Mouse (Mus musculus) induced T-regulatory cell, adult 2 months (primary cell): ENCODE data around the gene Rala.
A peak's percentile ranks its signal among the peaks of the same experiment; 100 is the strongest.
"Not testable (repeated sequence)": the region's sequence is repeated elsewhere in the genome, so short reads cannot be mapped to it uniquely, and the experiment has no call there.

Source experiments
- DNase-seq: peaks from one replicate; pipeline ENCODE4 v3.0.0-alpha.2; 2012; ENCODE audit warnings: low read depth

Gene Rala

DNA sequence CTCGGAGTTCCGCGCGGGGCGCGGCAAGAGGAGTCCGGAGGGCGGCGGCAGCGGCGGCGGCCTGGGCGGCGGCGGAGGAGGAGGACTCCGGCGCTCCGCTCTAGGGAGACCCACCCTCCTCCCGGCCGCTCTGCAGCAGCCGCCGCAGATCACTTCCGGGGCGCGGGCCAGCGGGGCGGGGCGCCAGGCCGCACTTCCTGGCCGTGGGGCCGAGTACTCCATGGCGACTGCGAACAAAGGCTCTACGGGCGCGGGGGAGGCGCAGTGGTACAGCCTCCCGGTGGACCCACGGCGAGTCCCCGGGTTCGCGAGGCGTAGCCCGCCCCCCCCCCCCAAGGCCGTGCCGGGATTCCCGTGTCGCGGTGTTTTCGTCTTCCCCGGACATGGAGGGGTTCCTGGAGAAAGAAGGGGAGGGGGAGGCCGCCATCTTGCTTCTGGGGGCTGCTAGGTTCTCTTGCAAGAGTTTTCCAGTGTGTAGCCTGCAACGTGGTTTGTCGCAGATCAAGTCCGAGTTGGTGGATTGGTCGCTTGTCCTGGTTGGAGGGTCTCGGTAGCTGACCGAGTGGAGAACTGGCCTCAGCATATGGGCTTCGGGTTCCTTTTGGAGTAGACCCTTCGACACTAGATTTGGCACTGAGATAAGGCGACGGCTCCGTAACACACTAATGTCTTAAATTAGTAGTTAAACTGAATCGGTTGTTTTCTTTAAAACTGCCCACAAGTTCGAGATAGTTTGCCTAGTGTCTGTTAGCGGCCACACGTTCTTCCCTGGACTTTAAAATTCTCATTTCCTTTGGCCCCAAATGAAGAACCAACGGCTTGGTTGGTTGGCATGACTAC is at the start of gene Rala:
TSS of gene Rala (minus strand) at position 162 of the 840 bp plus-strand sequence.
- peak; percentile 92 for DNase-seq

DNA sequence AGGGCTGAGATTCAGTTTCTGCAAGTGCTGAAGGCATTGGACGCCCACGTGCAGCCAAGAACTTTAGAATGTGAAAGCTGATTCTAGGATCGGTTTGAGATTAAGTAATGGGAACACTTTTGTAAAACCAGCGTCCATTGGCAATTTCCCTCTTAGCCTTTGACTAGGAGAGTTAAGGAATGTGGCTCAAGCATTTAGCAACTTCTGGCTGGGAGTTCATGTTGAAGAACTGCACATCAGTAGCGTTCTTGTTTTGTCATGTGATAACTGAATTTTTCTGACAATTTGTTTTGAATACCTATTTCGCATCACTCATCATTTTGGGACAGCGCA is 49.4 kb upstream of the Rala start:
- no peak for DNase-seq

DNA sequence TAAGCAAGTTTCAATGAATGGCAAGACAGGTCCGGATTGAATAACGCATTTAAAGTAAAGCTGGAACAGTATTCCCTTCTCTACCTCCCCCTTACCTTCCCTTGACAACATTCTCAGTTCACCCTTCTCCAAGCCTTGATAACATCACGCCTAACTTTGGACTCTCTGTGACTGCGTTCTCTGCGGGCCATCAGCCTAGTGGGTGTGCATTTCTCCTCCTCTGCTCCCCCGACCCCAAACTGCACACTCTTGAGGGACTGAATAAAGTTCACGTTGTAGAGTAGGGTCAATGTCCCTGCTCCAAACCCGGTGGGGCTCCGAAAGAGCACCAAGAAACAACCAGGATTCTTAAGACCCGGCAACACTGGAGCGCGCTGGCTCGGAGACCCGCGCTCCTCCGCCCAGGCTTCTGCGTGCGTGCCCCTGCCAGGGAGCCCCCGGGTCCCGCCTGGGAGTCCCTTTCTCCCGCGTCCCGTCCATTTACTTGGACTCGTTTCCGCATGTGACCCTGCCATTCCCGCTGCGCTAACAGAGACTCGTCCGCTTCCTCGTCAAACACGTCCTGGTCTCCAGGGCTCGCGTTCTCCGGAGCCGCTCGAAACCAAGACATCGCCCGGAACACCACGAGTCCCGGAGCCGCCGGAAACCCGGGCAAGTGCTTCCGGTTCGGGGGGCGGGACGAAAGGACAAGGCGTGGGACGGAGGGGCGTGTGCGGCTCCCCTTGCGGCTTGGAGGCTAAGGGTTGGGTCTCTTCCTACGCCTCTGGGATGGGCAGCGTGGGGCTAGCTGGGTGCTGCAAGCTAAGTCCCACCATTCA is 48.9 kb upstream of the Rala start, which contains the start of gene Yae1d1:
TSS of gene Yae1d1 (minus strand) at position 653 of the 818 bp plus-strand sequence.
- DNase-seq = peak; percentile 93

DNA sequence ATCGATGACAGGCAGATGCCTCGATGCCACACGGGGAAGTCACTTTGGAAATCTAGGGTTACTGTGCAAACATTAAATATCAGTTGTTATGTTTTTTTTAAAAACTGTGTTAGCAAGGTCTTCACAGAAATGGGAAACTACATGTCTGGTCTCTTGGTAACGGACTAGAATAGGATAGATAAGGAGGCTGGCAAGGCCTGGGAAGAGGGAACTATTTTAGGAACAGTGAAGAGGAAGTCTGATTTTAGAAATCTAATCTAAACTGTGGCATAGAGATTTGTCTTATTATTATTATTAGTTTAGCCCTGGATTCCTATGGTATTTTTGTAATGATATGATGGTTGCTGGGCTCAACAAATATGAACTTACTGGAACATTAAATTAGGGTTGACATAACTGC is 48.0 kb upstream of the Rala start:
- no peak for DNase-seq

DNA sequence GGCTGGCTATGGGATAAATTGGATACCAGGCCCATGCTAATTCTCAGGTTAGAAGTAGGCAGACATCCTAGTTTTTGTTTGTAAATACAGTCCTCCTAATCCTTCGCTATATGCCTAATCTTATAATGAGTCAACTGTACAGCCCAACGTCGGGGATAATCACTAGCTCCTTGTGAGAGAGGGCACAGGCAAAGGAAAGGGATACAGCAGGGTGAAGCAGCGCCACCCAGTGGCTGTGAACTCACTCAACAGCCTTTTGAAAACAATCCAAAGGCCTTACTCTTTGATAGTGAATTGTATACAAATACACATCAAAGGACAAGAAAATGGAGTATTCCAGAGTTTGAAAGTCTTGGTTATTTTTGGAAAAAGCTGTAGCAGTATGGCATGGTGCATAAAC is 39.2 kb upstream of the Rala start:
- DNase-seq = peak; percentile 69

DNA sequence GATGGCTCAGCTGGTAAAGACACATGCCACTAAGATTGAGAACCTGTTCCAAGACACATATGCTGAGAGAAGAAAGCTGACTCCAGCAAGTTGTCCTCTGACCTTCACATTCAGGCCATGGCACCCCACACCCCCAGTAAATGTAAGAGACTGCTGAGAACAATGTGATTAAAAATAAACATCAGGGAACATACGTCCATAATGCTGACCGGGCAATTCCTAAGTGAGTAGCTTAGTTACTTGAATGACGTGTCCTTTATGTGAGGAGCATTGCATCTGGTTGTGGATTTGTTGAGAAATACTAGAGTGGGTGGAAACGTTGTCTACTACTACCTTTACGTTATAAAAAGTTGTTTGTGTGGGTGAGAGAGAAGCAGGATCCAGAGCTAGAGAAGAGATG is 38.6 kb upstream of the Rala start:
- no peak for DNase-seq

DNA sequence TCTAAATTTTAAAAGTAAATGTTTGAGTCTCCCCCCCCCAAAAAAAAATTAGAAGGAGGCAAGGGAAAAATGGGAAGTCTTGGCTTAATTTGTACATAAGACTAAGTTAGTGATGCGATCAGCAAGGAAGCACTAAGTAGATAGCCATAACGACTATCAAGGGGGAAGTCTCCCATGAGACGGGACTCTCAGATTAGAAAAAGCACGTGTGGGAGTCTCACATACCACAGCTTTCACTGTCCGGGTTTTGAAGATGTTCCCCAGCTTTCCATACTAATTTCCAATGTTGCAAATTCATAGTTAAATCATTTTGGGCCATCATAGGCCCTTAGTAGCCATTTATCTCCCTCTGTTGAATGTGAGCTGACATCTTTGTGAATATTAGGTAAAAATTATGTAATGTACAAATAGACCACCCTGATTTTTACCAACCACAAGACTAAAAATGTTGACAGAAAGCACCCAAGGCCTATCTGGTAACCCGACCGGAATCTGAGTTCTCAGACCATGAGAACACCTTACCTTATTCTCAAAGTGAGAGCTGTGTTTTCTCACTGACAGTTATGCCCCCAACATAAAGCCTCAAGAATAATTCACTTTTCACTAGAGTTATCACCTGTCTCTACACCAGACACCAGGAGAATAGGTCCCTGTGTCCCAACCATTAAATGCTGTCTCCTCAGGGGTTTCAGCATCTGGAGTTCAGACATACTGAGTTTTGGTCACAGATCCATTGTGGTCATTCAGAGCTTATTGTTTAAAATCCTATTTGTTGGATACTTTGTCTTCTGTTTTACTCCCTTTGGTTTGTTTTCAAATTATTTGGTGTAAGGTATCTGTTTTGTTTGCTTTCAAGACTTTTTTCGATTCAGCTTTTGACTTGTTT is 33.1 kb upstream of the Rala start:
- no peak for DNase-seq

DNA sequence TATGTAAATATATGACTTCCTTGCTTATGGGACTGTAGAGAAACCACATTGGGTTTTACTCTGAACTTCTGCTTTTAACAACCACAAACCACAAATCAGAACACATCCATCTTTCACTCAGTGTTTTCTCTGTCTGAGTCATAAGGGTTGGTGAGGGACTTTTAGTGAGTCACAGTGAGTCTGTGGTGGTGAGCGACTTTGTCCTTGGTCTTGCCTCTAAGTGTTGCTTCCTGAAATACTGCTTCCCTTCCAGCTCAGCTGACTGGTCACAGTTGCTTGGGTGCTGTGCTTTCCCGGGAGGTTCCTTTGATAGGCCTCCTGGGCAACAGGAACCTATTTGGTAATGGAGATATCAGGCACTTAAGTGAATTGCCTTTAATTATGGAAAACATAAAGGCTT is 31.9 kb upstream of the Rala start:
- DNase-seq = peak; percentile 89

DNA sequence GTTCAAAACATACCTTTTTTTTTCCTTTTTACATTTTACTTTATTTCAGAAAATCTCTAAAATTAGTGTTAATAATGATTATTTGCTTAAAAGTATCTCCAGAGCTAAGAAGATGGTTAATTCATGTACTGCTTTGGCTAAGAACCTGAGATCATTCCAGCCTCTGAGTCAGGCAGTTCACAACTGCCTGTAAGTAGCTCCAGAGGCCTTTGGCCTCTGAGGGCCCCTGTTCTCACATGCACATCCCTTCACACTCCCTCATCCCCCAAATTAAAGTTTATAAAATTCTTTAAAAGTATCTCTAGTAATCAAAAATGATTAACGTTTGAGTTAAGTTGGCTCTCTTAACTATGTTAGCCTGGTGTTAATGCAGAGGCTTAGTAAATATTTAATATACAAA is 31.4 kb upstream of the Rala start:
- DNase-seq = no peak

DNA sequence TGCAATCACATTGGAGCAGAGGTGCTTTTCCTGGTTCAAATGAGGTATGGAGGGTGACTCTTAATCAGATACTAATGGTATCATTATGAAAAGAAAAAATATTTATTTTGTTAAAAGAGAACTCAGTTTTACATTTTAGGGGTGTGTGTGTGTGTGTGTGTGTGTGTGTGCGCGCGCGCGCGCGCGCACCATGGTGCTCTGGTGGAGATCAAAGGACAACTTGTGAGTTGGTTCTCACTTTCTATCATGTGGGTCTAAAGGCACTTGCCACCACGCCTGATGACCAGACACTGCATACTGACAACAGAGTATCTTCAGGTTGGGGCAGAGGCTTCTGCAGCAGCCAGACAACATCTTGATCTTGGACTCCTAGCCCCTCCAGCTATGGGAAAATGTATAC is 30.7 kb upstream of the Rala start:
- DNase-seq = no peak

DNA sequence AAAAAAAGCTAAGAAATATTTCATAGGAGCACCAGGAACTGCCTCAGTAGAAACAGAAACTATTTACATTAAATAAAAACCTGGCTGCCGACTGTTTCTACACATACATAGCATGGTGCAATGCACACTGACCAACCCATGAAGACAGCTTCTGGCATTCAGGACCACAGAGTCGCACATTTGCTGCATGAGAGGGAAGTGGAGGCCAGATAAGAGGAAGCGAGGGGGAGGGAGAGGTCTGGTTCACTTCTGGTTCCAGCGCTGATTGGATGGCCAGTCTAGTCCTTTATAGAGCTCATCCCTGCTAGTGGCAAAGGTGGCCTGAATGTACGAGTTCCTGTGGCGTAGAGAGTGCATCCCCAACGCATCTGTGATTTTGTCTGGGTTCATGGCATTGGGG is 16.6 kb upstream of the Rala start:
- no peak for DNase-seq

DNA sequence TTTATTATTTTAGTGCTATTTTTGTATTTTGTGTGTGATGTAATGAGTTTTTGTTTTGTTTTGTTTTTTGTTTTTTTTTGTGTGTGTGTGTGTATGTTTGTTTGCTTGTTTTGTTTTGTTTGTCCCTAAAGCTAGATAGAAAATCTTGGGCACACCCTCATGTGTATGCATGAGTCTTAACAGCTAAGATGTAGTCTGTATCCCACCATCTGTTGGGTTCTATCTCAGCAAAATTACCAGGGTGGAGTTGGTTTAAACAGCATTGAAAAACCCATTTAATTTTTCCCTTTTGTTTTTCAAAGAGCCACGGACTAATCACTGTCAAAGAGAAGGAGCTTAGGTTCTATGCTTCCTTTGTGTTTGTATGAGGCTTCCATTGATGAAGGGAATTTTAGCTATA is 10.2 kb upstream of the Rala start:
- no peak for DNase-seq

DNA sequence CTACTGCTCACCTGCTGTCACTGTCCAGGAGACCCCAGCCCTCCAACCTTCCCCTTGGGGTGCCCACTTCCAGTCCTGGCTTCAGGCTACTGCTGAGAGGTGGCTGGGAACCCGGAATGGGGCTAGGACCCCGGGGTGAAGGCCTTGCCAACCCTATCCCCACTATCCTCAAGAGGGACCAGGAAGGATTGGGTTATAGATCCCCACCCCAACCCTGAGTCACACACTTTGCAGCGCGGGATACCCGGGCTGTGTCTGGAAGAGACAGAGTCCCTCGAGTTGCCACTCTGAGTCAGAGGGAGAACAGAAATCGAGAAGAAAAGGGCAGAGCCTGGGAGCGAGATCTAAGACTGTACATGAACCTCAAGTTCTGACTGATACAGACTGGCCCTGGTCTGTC is 6.5 kb upstream of the Rala start:
- not testable (repeated sequence) for DNase-seq

DNA sequence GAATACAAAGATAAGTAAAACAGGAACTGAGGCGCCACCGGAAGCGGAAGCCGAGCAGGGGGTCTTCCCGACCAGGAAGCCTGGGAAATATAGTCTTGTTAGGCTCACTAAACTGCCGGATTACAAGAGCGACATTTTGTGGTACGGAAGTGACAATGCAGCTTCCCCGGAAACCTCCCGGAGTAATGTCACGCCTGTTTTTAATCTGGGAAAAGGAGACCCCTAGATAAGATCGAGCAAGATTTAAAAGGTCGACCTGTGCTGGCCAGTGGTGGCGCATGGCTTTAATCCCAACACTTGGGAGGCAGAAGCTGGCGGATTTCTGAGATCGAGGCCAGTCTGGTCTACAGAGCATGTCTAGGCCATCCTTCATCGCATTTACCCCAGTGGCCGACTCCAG is 5.5 kb upstream of the Rala start:
- no peak for DNase-seq

DNA sequence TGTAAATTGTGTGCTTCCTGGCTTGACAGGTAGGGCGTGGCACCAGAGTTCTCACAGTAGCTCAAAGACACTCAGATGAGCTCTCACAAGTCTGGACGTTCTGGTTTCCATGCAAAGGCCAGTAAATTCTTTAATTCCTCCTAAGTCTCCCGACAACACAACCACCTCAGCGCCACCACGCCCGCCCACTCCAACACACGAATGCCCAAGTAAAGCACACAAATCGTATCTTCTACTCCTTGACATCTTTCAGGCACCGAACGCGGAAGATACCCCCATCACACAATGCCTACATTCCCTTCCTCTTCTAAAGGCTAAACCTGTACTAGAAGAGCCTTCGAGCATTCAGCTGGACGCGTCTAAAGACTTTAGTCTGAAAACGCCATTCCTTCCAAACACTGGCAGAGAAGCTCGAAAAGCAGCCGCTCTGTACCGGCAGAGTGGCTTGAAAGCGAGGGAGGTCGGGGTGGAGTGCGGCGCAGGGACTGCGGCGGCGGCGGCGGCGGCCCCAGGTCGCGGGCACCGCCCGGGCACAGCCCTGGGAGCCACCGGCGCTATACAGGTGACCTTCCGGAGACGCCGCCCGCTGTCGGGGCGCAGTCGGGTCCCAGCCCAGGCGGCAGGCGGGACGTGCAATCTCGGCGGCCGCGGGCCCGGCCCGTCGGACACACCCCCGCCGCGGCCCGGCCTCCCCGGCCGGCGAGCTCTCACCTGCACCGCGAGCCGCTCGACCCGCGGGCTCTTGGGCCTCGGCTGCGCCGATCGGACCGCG is 547 bp downstream of the Rala start:
- peak; percentile 58 for DNase-seq

DNA sequence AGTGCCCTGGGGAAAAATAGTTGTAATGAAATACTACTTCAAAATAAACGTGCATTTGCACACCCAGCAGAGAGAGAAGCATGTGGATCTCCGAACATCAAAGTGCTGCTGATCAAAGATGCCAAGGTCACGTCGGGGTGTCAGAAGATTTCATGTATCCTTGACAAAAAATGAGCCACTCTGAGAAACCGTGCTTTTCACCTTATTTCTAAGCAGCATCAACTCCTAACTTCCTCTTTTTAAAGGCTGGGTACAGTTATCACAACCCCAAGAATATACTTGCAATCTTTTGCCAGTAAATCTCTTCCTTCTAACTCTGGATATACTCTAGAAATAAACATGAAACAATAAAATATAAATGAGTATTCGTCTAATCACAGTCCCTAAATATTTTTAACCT is 1.7 kb downstream of the Rala start:
- DNase-seq = no peak

DNA sequence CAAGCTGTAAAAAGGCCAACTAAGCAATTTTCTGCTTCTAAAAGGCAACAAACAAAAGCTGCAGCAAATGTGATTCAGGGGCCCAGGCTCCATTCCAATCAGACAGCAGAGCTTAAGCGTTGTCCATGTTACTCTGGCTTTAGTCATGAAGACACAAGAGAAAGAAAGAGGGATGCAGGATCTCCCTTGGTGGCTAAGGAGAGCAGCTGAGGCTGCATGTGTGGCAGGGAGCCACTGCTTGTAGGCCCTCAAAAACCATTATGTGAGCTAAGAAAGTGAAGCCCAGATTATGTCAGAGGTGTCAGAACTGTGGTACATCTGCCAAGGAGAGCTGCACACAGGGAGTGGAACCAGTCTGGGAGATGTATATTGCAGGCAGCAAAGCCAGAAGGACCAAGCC is 36.7 kb downstream of the Rala start:
- no peak for DNase-seq

DNA sequence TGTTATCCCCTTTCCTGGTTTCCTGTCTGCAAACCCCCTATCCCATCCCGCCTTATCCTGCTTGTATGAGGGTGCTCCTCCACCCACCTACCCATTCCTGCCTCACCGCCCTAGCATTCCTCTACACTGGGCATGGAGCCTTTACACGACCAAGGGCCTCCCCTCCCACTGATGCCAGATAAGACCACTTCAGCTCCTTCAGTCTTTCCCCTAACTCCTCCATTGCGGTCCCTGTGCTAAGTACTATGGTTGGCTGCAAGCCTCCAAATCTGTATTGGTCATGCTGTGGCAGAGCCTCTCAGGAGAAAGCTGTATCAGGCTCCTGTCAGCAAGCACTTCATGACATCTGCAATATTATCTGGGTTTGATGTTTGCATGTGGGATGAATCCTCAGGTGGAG is 42.6 kb downstream of the Rala start:
- no peak for DNase-seq

DNA sequence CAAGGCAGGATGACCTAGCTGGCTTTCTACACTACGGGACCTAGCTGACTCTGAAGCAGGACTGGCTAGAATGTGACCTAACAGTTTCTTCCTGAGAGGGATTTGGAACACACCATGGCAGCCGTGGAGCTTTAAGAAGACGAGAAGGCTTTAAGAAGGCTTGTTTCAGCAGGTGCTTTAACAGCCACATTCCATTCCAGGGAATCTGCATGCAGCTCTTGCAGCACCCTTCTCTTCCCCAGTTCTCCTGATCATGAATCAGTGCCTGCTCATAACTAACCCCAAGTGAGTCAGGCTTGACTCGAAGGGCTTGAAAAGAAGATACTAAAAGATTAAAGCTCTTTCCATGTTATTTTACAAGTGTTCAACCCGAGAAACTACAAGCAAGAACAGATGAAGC is 43.4 kb downstream of the Rala start:
- no peak for DNase-seq

DNA sequence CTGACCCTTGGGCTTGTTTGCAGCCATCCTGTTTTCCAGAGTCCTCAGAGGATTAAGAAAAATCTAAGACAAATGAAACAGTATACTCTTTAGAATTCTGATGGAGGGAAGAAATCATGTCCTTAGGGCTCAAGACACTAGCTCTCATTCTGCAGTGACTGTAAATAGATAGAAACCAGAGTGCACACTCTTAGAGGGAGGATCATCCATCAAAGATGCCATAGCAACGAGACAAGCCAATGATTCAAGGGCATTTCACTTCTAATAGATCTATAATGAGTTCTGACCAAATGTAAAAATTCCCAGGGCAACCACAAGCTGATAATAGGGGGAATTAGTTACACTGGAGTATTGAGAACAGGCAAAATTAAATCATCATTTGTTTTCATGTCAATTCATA is 47.0 kb downstream of the Rala start:
- DNase-seq = no peak

DNA sequence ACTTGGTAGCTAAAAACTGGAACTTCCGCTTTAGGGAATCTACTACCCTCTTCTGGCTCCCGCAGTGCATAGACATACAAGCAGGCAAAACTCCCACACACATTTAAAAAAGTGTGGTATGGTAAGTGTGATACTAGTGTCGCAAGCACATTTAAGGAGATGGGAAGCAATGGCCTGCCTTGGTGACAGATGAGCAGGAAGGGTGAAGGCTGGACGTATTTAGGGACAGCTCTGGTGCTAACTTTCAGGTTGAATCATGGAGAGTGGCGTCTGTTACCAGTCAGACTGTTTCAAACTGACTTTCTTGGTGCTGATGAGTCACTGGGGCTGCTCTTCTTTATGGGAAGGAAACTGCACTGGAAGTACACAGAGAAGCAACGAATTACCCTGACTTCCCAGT is 52.5 kb downstream of the Rala start:
- no peak for DNase-seq

DNA sequence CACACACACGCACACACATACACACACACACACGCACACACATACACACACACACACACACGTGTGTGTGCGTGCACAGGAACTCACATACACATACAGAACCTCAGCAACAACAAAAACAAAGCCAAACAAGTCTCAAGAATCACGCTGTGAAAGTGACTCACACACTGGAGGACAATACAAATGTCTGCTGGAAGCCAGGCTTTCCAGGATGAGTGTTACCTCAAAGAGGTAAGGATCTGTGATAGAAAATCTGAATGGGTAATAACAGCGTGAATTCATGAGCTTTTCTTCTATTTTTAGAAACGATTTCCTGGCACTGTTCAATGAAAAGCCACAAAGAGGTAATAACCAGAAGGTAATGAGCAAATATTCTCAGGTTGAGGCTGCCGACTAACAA is 59.8 kb downstream of the Rala start:
- no peak for DNase-seq
